Mouse (Mus musculus) lung, embryonic 14.5 days (tissue): ENCODE measurements around the gene Ccdc188. TPM values are rescaled to one million over a fixed set of nuclear protein-coding genes. Genes with fewer than 3 reads are reported as not detected.

Source experiments
- ATAC-seq: fragments of 200-750 bp; cut with Nextera tagmentation; 2 replicates; pipeline ENCODE4 v1.8.0; 2017; ENCODE audit warnings: mild to moderate bottlenecking, moderate TSS enrichment, moderate library complexity; ENCODE audit not compliant: insufficient read depth
- DNase-seq: peaks from one replicate; pipeline ENCODE4 v3.0.0-alpha.2; 2015
- H3K27ac ChIP-seq: fragments of 300-500 bp; sonication (generic); 2 replicates; pipeline ENCODE4 v1.5.1; 2014; ENCODE audit warnings: low read depth, mild to moderate bottlenecking, moderate library complexity
- H3K27me3 ChIP-seq: fragments of 300-500 bp; sonication (generic); 2 replicates; pipeline ENCODE4 v1.6.1; 2014; ENCODE audit warnings: low read length, control low read depth; ENCODE audit not compliant: insufficient read depth
- H3K36me3 ChIP-seq: fragments of 300-500 bp; sonication (generic); 2 replicates; pipeline ENCODE4 v1.6.1; 2014; ENCODE audit warnings: control low read depth; ENCODE audit not compliant: insufficient read depth
- H3K4me1 ChIP-seq: fragments of 300-500 bp; sonication (generic); 2 replicates; pipeline ENCODE4 v1.6.1; 2014; ENCODE audit warnings: antibody characterized with exemption, control low read depth; ENCODE audit not compliant: insufficient read depth
- H3K4me2 ChIP-seq: fragments of 300-500 bp; sonication (generic); 2 replicates; pipeline ENCODE4 v1.6.1; 2014; ENCODE audit warnings: mild to moderate bottlenecking
- H3K4me3 ChIP-seq: fragments of 300-500 bp; sonication (generic); 2 replicates; pipeline ENCODE4 v1.5.1; 2014; ENCODE audit warnings: low read depth, low read length
- H3K9ac ChIP-seq: fragments of 300-500 bp; sonication (generic); 2 replicates; pipeline ENCODE4 v1.6.1; 2014
- H3K9me3 ChIP-seq: fragments of 300-500 bp; sonication (generic); 2 replicates; pipeline ENCODE4 v1.6.1; 2016; ENCODE audit warnings: low read depth, low read length, control low read depth
- CTCF ChIP-seq: IDR thresholded peaks from 2 replicates; pipeline ENCODE4 v1.5.1; 2016; ENCODE audit warnings: antibody characterized with exemption, low read depth
- WGBS: fragments of 180-500 bp; shearing (Covaris S2); extraction: QIAGEN DNeasy Blood & Tissue Kit; methylation state at CpG from one replicate; pipeline ENCODE4 v1.1.7; 2014; 5-methylcytosine and 5-hydroxymethylcytosine counted together
- polyA plus RNA-seq: library from polyadenylated mRNA; unstranded; fragments of >200 nt; fragmentation: Nextera tagmentation; extraction: Ambion mirVana; gene quantifications from 2 replicates; pipeline ENCODE4 v1.2.1, GENCODE M21; 2014

Ccdc188 gene
- polyA plus RNA-seq, 1 experiment from 2014 or later = not detected

- ATAC-seq (peak; percentile 80), DNase-seq (peak; percentile 88)
- Histone ChIP-seq H3K9me3 (no peaks in the 10 kb centered on the region), H3K4me1 (peaks cover 6% of the 10 kb centered on the region; the same call in 1 of the 2 replicates), H3K36me3 (peaks cover 20% of the 10 kb centered on the region), H3K27me3 (no peaks in the 10 kb centered on the region), H3K4me3 (peak within 1 kb of the TSS; percentile 83), H3K27ac (peak within 1 kb of the TSS; percentile 89), H3K9ac (peak within 1 kb of the TSS; percentile 86), H3K4me2 (peak within 1 kb of the TSS; percentile 83)
- TF ChIP-seq CTCF = no peak
- under 1% methylated on average over 54 of the region's 79 CpGs for WGBS
Measured at GRCm38 (mm10) chr16:18234671-18235388, 17.2 kb downstream of the Ccdc188 start, which contains the start of gene Zdhhc8. Gene Zdhhc8 (minus strand): TSS chr16:18235136.

GRCm38 (mm10) chr16:18235389-18236065 lies 17.8 kb downstream of the Ccdc188 start:
- peak; percentile 70 for DNase-seq
- TF ChIP-seq CTCF = no peak
- 3% methylated on average over 19 of the region's 19 CpGs for WGBS
- Histone ChIP-seq H3K36me3 (peaks cover 27% of the 10 kb centered on the region), H3K9ac (peak overlapping the region; percentile 86), H3K4me3 (peak overlapping the region; percentile 83), H3K4me1 (peaks cover 6% of the 10 kb centered on the region; the same call in 1 of the 2 replicates), H3K9me3 (no peaks in the 10 kb centered on the region), H3K4me2 (peak overlapping the region; percentile 83), H3K27ac (peak overlapping the region; percentile 89), H3K27me3 (no peaks in the 10 kb centered on the region)
- ATAC-seq = peak; percentile 74

- ATAC-seq = no peak
- Histone ChIP-seq H3K27me3 (no peaks in the 10 kb centered on the region), H3K9me3 (no peaks in the 10 kb centered on the region), H3K4me1 (peaks cover 6% of the 10 kb centered on the region; the same call in 1 of the 2 replicates), H3K4me3 (peak overlapping the region; percentile 83; the same call in 1 of the 2 replicates), H3K4me2 (peak overlapping the region; percentile 83; the same call in 1 of the 2 replicates), H3K9ac (no peak overlapping the region; the same call in 1 of the 2 replicates), H3K36me3 (peaks cover 41% of the 10 kb centered on the region), H3K27ac (peak overlapping the region; percentile 89; the same call in 1 of the 2 replicates)
- WGBS = 70% methylated on average over 7 of the region's 7 CpGs
- DNase-seq = no peak
- TF ChIP-seq CTCF = no peak
Measured at GRCm38 (mm10) chr16:18236676-18237501, 19.2 kb downstream of the Ccdc188 start.

GRCm38 (mm10) chr16:18241581-18241980 lies 23.9 kb downstream of the Ccdc188 start:
- Histone ChIP-seq H3K9ac (no peak overlapping the region), H3K4me3 (no peak overlapping the region), H3K9me3 (no peaks in the 10 kb centered on the region), H3K27ac (no peak overlapping the region), H3K36me3 (peaks cover 88% of the 10 kb centered on the region), H3K4me2 (no peak overlapping the region), H3K27me3 (no peaks in the 10 kb centered on the region), H3K4me1 (peaks cover under 1% of the 10 kb centered on the region; the same call in 1 of the 2 replicates)
- ATAC-seq (no peak), DNase-seq (no peak)
- no peak for TF ChIP-seq CTCF
- 91% methylated on average over 10 of the region's 10 CpGs for WGBS

- WGBS = under 1% methylated on average over 33 of the region's 33 CpGs
- peak; percentile 0; the same call in 1 of the 2 replicates for ATAC-seq
- peak overlapping the region; percentile 91 for H3K27ac ChIP-seq
- H3K4me3 ChIP-seq = peak overlapping the region; percentile 97
- H3K4me2 ChIP-seq = peak overlapping the region; percentile 80
- H3K27me3 ChIP-seq = no peaks in the 10 kb centered on the region
- H3K9ac ChIP-seq = peak overlapping the region; percentile 95
- no peaks in the 10 kb centered on the region for H3K9me3 ChIP-seq
- H3K36me3 ChIP-seq = peaks cover 68% of the 10 kb centered on the region
- DNase-seq = peak; percentile 60
- no peak for TF ChIP-seq CTCF
- H3K4me1 ChIP-seq = peaks cover 12% of the 10 kb centered on the region; the same call in 1 of the 2 replicates
Measured at GRCm38 (mm10) chr16:18247521-18248399, 30.1 kb downstream of the Ccdc188 start.
